Mouse (Mus musculus): ENCODE results near the gene Vgll4.

DNA sequence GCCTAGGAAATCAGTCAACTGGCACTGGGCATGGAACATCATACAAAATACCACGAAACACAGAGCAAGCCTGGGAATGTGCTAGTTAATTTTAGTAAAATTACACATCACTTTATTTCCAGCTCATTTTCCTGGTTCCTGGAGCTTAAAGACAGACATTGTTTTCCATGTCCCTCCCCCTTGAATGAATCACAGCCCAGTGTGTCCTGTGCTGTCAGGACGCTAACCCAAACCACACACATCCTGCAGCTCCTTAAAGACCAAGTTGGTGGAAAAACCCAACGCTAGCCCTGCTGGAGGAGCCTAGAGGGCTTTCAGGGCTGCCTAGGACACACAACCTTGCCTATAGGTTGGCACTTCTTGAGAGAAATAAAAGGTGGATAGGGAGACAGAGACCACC lies 103.7 kb downstream of the Vgll4 start:
- TF ChIP-seq POLR2A (IDR thresholded peaks at IDR 0.05; ENCODE audit: borderline replicate concordance, extremely low read depth, insufficient read depth, insufficient read length, poor library complexity, severe bottlenecking) (no peak), CTCF (IDR thresholded peaks at IDR 0.05; ENCODE audit: borderline replicate concordance, extremely low read depth, insufficient read depth, insufficient read length) (no peak)
